Mouse (Mus musculus) large intestine, adult 2 months (tissue): ENCODE results near the gene T2. TPM values are rescaled to one million over a fixed set of nuclear protein-coding genes. Genes with fewer than 3 reads are reported as not detected.

Experiments used
- DNase-seq: peaks from one replicate; pipeline ENCODE4 v3.0.0-alpha.2; 2012; ENCODE audit warnings: low read depth, low spot score
- WGBS: fragments of 180-500 bp; shearing (Covaris S2); methylation state at CpG from one replicate; pipeline ENCODE4 v1.1.7; 2018; 5-methylcytosine and 5-hydroxymethylcytosine counted together
- polyA plus RNA-seq: library from polyadenylated mRNA; depleted of rRNA; stranded (reverse); fragments of >200 nt; gene quantifications from 2 replicates; pipeline ENCODE4 v1.2.3, GENCODE M21; 2012; rRNA removed

T2 gene
- polyA plus RNA-seq, 1 experiment = 0.17 TPM

- WGBS = 49% methylated on average over 9 of the region's 9 CpGs
- no peak for DNase-seq
Measured at GRCm38 (mm10) chr17:8456856-8457460, 101.2 kb downstream of the T2 start.

GRCm38 (mm10) chr17:8461568-8461967 lies 105.8 kb downstream of the T2 start:
- 4% methylated on average over 4 of the region's 4 CpGs for WGBS
- no peak for DNase-seq

GRCm38 (mm10) chr17:8463482-8464128 lies 107.8 kb downstream of the T2 start:
- whole genome bisulfite sequencing = 23% methylated on average over 9 of the region's 9 CpGs
- DNase-seq = peak; percentile 21

GRCm38 (mm10) chr17:8467771-8468170 lies 112.0 kb downstream of the T2 start:
- DNase-seq = no peak
- WGBS = 77% methylated on average over 3 of the region's 3 CpGs

GRCm38 (mm10) chr17:8468716-8469344 lies 113.0 kb downstream of the T2 start:
- peak; percentile 24 for DNase-seq
- WGBS = 16% methylated on average over 19 of the region's 19 CpGs

Other genes starting within 250 kb of the T2 start
- gene Gm49673, start 208.2 kb upstream of the T2 start, polyA plus RNA-seq = 0.43 TPM in 1 of 2 replicates, not detected in the other
- 39.2 and 62.1 TPM in 2 replicates for gene Rnaset2a, start 207.9 kb upstream of the T2 start, polyA plus RNA-seq
- gene Fgfr1op, start 190.5 kb upstream of the T2 start, polyA plus RNA-seq = 2.6 TPM in 2 replicates
- 7.1 and 7.8 TPM in 2 replicates for gene Ccr6, start 119.9 kb upstream of the T2 start, polyA plus RNA-seq
- 155 and 174 TPM in 2 replicates for gene Mpc1, start 73.1 kb upstream of the T2 start, polyA plus RNA-seq
- 84.2 and 105 TPM in 2 replicates for gene Sft2d1, start 44.9 kb upstream of the T2 start, polyA plus RNA-seq
- gene Prr18, start 18.5 kb upstream of the T2 start, polyA plus RNA-seq = 0.15 and 0.16 TPM in 2 replicates
- gene T, start 78.4 kb downstream of the T2 start, polyA plus RNA-seq = not detected in 2 replicates
- gene Pde10a, start 169.4 kb downstream of the T2 start, polyA plus RNA-seq = 0.57 and 1.0 TPM in 2 replicates
- gene Gm17087, start 211.0 kb downstream of the T2 start, polyA plus RNA-seq = not detected in 2 replicates